Mouse (Mus musculus): ENCODE data around the gene Tcf23. TPM values are rescaled to one million over a fixed set of nuclear protein-coding genes. Genes with fewer than 3 reads are reported as not detected.

Gene Tcf23
- polyA plus RNA-seq, 1 experiment: not detected

DNA sequence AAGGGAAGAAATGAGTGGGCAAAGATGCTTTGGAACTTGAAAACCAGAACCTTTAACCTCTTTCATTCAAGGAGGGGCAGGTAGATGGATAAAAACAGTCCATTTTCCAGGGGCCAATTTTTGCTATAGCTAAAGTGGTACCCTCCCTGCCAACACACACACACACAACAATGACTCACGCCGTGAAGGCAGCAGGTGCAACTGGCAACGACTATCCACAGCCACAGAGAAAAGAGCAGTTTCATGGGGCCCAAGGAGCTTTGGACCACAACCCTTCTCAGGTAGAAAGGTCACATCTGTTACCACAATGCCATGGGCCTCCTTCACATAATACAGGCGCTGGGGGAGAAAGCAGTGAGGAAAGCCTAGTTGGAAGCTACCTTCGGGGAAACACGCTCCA, 12.7 kb upstream of the Tcf23 start:
- no peak overlapping the region for H3K4me3 ChIP-seq (ENCODE audit: insufficient read depth, low read length)
- H3K4me1 ChIP-seq (ENCODE audit: control insufficient read depth, insufficient read depth, low read length): peaks cover 5% of the 10 kb centered on the region; the same call in 1 of the 2 replicates
- TF ChIP-seq POLR2A (IDR thresholded peaks at IDR 0.05; ENCODE audit: low read depth, low read length) (no peak), CTCF (IDR thresholded peaks at IDR 0.05; ENCODE audit: borderline replicate concordance, insufficient read depth, low read length) (no peak)
- no peak overlapping the region for H3K27ac ChIP-seq (ENCODE audit: insufficient read depth, low read length)

DNA sequence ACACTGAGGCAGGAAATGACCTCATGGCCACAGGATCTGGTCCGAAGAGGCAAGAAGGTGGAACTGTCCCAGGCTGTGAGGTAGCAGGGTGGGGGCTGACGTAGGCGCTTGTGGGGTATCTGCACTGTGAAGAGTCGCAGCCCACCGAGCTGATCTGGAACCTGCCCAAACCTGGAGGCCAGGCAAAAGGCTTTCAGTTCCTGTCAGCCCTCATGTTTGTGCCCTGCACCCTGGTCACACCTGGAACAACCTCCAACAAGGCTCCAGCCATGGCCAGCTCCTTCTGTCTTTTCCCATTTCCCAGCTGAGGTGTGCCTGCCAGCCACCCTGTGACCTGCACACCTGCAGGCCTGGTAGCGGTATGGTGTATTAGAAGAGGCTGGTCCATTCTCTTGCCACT, 10.6 kb upstream of the Tcf23 start:
- Histone ChIP-seq H3K4me1 (ENCODE audit: control insufficient read depth, insufficient read depth, low read length) (peaks cover 5% of the 10 kb centered on the region; the same call in 1 of the 2 replicates), H3K27ac (ENCODE audit: insufficient read depth, low read length) (no peak overlapping the region), H3K4me3 (ENCODE audit: insufficient read depth, low read length) (no peak overlapping the region)
- TF ChIP-seq CTCF (IDR thresholded peaks at IDR 0.05; ENCODE audit: borderline replicate concordance, insufficient read depth, low read length) (no peak), POLR2A (IDR thresholded peaks at IDR 0.05; ENCODE audit: low read depth, low read length) (no peak)

DNA sequence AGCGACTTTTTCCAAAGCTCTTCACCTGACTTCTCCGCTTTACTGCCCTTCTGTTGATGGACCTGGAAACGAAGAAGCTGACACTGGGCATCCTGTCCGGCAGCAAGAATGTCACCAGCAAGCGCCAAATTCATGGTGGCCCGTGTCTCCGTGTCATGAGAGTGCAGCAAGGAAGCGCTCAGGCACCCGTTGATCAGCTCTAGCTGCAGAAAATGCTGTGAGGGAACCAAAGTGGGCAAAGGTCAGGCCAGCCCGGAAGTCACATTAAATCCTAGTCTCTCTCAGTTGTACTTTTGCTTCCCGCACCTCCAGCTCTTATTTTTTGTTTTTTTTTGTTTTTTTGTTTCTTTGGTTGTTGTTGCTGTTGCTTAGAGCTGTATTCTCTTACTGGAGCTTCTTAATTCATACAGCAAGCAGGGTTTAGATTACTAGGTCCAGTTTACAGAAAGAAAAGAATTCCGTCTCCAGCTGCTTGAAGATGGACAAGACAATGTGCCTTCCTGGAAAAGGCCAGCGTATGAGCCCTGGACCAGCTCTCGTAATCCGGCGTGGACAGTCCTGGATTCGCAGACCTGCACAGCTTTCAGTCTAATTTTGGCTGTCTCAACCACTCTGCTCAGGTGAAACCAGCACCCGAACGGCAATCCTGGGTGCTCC, 9.1 kb upstream of the Tcf23 start:
- TF ChIP-seq POLR2A (IDR thresholded peaks at IDR 0.05; ENCODE audit: low read depth, low read length) (no peak), CTCF (IDR thresholded peaks at IDR 0.05; ENCODE audit: borderline replicate concordance, insufficient read depth, low read length) (no peak)
- peaks cover 5% of the 10 kb centered on the region; the same call in 1 of the 2 replicates for H3K4me1 ChIP-seq (ENCODE audit: control insufficient read depth, insufficient read depth, low read length)
- no peak overlapping the region for H3K27ac ChIP-seq (ENCODE audit: insufficient read depth, low read length)
- peak overlapping the region; percentile 90 for H3K4me3 ChIP-seq (ENCODE audit: insufficient read depth, low read length)

DNA sequence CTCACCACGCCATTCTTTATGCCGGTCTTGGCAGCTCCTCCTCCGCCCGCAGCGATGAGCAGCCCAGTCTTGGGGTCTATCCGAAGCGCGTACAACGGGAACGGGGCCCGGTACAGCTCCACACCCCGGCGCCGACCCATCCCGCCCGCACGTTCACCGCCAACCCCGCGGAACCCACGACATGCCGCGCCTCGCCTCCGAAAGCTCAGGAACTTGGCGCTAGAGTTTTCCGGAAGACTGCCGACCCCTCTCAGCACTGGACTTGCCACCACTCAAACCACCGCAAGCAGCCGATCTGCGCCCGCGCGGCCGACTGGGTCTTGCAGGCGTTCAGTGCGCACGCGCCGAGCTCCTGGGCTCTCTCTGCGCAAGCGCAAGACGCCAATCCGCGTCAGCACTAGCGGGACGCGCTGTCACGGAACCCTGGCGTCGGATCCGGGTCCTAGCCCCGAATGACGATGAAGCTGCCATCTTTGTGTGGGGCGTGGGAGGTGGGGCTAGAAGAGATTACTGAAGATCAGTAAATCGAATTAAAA, 8.4 kb upstream of the Tcf23 start, which contains the start of gene Preb:
Gene Preb, minus strand, starts transcription at position 396 of the 536 bp plus-strand sequence.
- TF ChIP-seq CTCF (IDR thresholded peaks at IDR 0.05; ENCODE audit: borderline replicate concordance, insufficient read depth, low read length): no peak
- TF ChIP-seq POLR2A (IDR thresholded peaks at IDR 0.05; ENCODE audit: low read depth, low read length): peak; percentile 91
- Histone ChIP-seq H3K4me1 (ENCODE audit: control insufficient read depth, insufficient read depth, low read length) (peaks cover 5% of the 10 kb centered on the region; the same call in 1 of the 2 replicates), H3K27ac (ENCODE audit: insufficient read depth, low read length) (peak within 1 kb of the TSS; percentile 22), H3K4me3 (ENCODE audit: insufficient read depth, low read length) (peak within 1 kb of the TSS; percentile 90)

DNA sequence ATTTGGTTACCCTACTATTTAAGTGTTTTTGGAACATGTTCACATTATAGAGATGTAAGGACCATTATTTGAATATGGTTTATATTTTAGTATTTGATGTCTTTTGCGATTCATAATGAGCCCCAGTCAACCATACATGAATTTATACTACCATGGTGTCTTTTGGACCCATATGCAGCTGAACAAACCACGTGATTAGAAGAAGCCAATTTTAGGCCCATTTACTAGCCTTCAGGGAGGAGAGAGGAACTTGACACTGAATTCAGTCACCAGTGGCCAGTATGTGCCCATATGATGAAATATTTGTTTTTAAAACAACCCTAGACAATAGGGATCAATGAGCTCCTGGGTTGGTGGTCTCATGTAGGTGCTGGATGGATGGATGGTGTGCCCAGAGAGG, 7.6 kb upstream of the Tcf23 start:
- peaks cover 5% of the 10 kb centered on the region; the same call in 1 of the 2 replicates for H3K4me1 ChIP-seq (ENCODE audit: control insufficient read depth, insufficient read depth, low read length)
- no peak overlapping the region for H3K27ac ChIP-seq (ENCODE audit: insufficient read depth, low read length)
- no peak overlapping the region for H3K4me3 ChIP-seq (ENCODE audit: insufficient read depth, low read length)
- TF ChIP-seq CTCF (IDR thresholded peaks at IDR 0.05; ENCODE audit: borderline replicate concordance, insufficient read depth, low read length): no peak
- TF ChIP-seq POLR2A (IDR thresholded peaks at IDR 0.05; ENCODE audit: low read depth, low read length): no peak

DNA sequence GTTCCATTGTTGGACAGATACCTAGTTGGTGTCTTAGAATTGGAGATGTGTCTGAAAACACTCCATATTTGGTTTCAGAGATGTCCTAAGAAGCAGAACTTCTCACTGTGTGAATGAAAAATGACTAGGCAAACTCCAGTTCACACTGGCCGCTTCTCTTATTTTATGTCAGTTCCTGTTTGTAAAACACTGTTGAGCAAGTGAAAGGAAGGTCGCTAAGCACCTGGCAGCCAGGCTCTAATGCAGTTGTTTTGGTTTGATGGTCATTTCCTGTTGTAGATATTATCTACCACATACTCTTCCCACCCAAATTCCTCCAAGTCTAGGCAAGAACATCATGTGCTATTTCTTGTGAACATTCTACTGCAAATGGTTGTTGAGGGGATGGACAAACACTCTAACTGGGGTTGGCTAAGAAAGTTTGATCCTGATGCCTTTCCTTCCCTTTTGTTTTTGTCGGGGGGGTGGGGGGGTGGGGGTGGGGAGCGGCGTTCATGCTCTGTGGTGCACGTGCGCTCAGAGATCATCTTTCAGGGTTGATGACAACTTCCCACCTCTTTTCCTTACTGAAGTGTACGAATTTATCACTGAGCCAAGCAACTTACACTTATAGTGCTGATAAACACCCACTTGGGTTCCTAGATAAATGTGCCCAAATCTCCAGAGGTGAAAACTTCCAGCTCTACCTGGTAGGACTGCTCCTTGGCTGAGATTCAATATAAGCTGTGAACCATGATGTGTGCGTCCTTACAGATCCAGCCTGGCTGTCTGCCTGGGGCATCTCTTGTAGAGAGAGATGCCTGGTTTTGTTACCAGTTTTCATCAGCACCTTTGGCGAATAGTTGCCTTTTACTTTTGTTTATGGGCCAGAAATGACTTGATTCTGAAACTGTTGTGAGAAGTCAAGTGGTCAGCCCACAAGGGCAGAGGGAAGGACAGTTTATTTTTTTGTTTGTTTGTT, 6.6 kb upstream of the Tcf23 start:
- TF ChIP-seq POLR2A (IDR thresholded peaks at IDR 0.05; ENCODE audit: low read depth, low read length) (no peak), CTCF (IDR thresholded peaks at IDR 0.05; ENCODE audit: borderline replicate concordance, insufficient read depth, low read length) (no peak)
- Histone ChIP-seq H3K27ac (ENCODE audit: insufficient read depth, low read length) (no peak overlapping the region), H3K4me1 (ENCODE audit: control insufficient read depth, insufficient read depth, low read length) (peaks cover 5% of the 10 kb centered on the region; the same call in 1 of the 2 replicates), H3K4me3 (ENCODE audit: insufficient read depth, low read length) (no peak overlapping the region)

DNA sequence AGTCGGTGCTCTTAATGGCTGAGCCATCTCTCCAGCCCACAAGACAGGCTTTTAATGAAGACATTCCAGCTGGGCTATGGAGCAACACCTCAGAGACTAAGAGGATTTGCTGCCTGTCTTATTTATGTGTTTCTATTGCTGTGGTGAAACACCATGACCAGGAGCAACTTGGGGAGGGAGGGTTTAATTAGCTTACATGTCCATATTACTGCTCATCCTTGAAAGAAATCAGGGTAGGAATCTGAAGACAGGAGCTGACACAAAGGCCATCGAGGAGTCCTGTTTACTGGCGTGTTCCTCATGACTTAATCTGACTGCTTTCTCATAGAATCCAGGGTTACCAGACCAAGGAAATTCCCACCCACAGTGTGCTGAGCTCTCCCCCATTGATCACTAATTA, 4.5 kb upstream of the Tcf23 start:
- TF ChIP-seq CTCF (IDR thresholded peaks at IDR 0.05; ENCODE audit: borderline replicate concordance, insufficient read depth, low read length) (no peak), POLR2A (IDR thresholded peaks at IDR 0.05; ENCODE audit: low read depth, low read length) (no peak)
- no peak overlapping the region for H3K27ac ChIP-seq (ENCODE audit: insufficient read depth, low read length)
- 0 out of 2 replicates have a peak, but pooled peaks cover under 1% of the 10 kb centered on the region for H3K4me1 ChIP-seq (ENCODE audit: control insufficient read depth, insufficient read depth, low read length)
- H3K4me3 ChIP-seq (ENCODE audit: insufficient read depth, low read length): no peak overlapping the region

DNA sequence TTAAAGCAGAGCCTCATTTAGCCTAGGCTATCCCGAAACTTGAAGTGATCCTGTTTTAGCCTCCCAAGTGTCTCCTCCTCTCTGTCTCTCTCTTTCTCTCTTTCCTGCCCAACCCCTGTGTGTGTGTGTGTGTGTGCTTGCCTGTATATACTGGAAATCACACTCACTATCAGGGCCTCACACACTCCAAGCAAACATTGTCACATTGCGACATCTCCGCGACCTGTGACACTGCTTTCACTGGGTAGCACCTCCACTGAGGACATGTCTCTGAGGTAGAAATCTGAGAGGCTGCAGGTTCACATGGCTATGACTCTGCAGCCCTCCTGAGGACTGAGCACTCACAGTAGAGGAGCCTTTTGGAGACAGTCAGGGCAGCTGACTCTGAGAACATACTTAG, 2.3 kb upstream of the Tcf23 start:
- H3K4me3 ChIP-seq (ENCODE audit: insufficient read depth, low read length): no peak overlapping the region
- TF ChIP-seq POLR2A (IDR thresholded peaks at IDR 0.05; ENCODE audit: low read depth, low read length): no peak
- no peak for TF ChIP-seq CTCF (IDR thresholded peaks at IDR 0.05; ENCODE audit: borderline replicate concordance, insufficient read depth, low read length)
- H3K4me1 ChIP-seq (ENCODE audit: control insufficient read depth, insufficient read depth, low read length): no peaks in the 10 kb centered on the region
- H3K27ac ChIP-seq (ENCODE audit: insufficient read depth, low read length): no peak overlapping the region

DNA sequence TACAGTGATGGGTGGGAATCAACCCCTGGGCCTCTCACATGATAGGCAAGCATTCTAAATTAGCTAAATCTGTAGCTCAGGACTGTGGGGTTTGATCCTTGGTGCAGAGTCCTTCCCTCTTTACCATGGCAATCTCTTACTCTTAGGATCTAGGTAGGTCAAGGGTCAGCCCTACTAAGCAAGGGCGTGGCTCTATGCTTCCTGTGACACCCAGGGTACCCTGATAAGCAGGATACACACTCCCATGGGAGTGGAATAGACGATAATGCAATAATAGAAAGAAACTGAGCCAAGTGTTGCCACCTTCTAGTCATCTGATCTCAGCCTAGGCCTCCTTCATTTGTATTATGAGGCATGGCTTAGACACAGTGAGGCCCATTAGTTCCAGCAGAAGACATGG, 978 bp downstream of the Tcf23 start:
- Histone ChIP-seq H3K4me3 (ENCODE audit: insufficient read depth, low read length) (no peak overlapping the region), H3K4me1 (ENCODE audit: control insufficient read depth, insufficient read depth, low read length) (no peaks in the 10 kb centered on the region), H3K27ac (ENCODE audit: insufficient read depth, low read length) (no peak overlapping the region)
- TF ChIP-seq CTCF (IDR thresholded peaks at IDR 0.05; ENCODE audit: borderline replicate concordance, insufficient read depth, low read length) (no peak), POLR2A (IDR thresholded peaks at IDR 0.05; ENCODE audit: low read depth, low read length) (no peak)

Data from embryonic fibroblast, embryonic 13.5 days (primary cell).